Mouse (Mus musculus) cerebral cortex, adult 2 months (tissue): ENCODE measurements around the gene Prnp.

Experiments
- WGBS: fragments of 180-500 bp; shearing (Covaris S2); methylation state at CpG from one replicate; pipeline ENCODE4 v1.1.7; 2018; 5-methylcytosine and 5-hydroxymethylcytosine counted together

Gene Prnp

DNA sequence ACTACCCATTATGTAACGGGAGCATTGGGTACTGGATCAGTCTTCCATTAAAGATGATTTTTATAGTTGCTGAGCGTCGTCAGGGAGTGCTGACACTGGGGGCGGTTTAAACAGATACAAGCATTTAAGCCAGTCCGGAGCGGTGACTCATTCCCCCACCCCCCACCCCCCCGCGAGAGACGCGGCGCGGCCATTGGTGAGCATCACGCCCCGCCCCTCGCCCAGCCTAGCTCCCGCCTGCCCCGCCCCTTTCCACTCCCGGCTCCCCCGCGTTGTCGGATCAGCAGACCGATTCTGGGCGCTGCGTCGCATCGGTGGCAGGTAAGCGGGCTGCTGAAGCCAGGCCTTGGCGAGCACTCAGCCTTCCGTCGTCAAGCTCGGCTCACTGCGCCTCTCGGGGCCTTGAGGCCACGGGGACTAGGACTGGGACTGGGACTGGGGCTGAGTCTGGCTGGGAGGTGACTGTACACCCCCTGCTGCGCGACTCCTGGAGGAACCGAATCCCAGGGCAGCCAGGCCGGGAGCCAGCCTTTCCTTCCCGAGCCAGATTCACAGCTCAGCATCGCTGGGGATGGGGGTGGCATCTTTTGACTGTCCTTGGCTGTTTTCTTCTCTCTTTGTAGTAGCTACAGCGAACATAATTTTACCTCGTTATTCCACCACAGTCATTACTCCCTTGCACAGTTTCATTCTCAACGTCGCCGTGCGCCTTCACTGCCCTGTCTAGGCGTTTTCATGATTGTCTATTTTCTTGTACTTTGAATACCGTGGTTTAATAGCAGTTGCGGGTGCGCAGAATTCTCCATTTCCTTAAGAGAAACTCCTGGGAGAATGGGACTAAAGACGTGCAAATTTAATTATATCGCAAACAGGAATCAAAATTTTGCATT is at the start of gene Prnp, which contains the start of gene Prn:
Gene Prnp (plus strand): TSS at position 246 of the 890 bp plus-strand sequence.
Gene Prn (plus strand): TSS at position 275 of the 890 bp plus-strand sequence.
- WGBS, result 2% methylated on average over 50 of the region's 52 CpGs

- WGBS, result 40% methylated on average over 3 of the region's 3 CpGs
Observed at GRCm38 (mm10) chr2:131862617-131863275, 47.0 kb upstream of the Prnp start.

GRCm38 (mm10) chr2:131863472-131863871 is 46.3 kb upstream of the Prnp start:
- 41% methylated on average over 3 of the region's 3 CpGs for whole genome bisulfite sequencing

- 68% methylated on average over 2 of the region's 2 CpGs for WGBS
Observed at GRCm38 (mm10) chr2:131864262-131864796, 45.4 kb upstream of the Prnp start.

- WGBS, result 96% methylated on average over 5 of the region's 5 CpGs
Observed at GRCm38 (mm10) chr2:131868983-131869382, 40.7 kb upstream of the Prnp start.

GRCm38 (mm10) chr2:131873376-131873775 is 36.4 kb upstream of the Prnp start:
- WGBS, result 83% methylated on average over 1 of the region's 1 CpGs

GRCm38 (mm10) chr2:131876551-131877265 is 33.0 kb upstream of the Prnp start:
- whole genome bisulfite sequencing, result 63% methylated on average over 7 of the region's 7 CpGs

DNA sequence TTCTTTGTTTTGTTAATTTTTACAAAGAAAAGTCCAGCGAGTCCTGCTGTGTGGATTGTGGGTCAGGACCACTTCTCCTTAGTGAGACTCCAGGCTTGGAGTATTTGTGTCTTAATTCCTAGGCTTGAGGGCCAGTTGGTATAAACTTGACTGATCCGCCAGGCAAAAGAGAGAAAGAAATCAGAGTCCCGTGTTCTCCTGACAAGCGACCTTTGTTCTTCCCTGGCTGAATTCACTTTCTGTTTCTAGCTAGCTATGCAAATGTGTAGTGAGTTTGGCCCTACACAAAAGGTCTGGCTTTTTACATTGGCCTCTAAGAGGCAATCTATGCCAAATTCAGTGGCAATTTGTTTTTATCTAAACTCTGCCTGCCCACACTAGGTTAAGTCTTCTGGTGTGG is 28.0 kb upstream of the Prnp start:
- 64% methylated on average over 4 of the region's 4 CpGs for WGBS

- 28% methylated on average over 2 of the region's 2 CpGs for WGBS
Observed at GRCm38 (mm10) chr2:131883136-131883535, 26.6 kb upstream of the Prnp start.

DNA sequence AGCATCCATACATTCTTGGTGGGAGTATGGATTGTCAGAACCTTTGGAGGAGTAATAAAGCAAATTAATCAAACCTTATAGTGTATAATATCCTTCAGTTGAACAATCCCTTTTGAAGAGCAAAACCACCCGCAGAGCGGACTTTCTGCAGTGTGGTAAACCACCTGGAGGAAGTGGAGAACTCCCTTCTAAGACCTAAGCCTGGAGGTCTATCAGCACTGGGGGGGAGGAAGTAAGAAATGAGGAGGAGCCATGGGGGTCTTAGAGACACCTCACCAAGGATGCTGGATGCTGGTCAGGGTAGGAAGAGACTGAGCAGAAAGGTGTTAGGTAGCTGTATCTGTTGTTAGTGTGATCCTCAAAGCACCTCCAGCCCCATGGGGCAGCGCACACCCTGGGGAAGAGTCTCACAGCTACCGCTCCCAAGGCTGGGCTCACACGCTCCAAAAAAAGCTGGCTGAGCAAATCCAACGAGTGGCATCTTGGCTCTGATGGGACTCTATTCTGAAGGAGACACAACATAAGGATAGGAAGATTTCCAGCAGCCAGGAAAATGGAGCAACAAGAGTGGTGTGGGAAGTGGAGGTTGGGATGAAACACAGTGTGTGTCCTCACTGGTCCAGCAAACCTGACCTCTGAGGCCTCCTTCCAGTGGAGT is 23.1 kb upstream of the Prnp start:
- 59% methylated on average over 6 of the region's 6 CpGs for WGBS

GRCm38 (mm10) chr2:131888233-131888632 is 21.5 kb upstream of the Prnp start:
- 82% methylated on average over 7 of the region's 7 CpGs for WGBS

DNA sequence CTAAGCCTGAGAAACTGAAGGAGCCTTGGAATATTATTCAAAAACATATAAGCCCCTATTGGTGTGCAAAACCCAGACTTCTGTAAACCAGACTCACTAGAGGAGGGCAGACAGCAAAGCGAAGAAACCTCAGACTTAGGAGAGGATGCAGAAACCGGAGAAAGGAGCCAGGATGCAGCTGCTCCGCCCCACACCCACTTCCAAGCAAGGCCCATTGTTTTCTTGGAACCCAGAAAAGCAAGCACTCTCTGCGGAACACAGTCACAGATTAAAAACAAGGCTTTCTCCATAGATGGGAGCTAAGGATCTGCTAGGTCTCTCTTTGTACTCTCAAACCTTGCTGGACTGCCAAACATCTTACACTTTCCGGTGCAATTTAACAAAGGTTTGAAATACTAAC is 17.2 kb upstream of the Prnp start:
- WGBS, result 42% methylated on average over 5 of the region's 5 CpGs

GRCm38 (mm10) chr2:131895106-131895505 is 14.6 kb upstream of the Prnp start:
- WGBS, result 71% methylated on average over 2 of the region's 2 CpGs

- 85% methylated on average over 4 of the region's 4 CpGs for WGBS
Observed at GRCm38 (mm10) chr2:131896011-131896410, 13.7 kb upstream of the Prnp start.

- WGBS, result 63% methylated on average over 12 of the region's 12 CpGs
Observed at GRCm38 (mm10) chr2:131897336-131898109, 12.2 kb upstream of the Prnp start.

DNA sequence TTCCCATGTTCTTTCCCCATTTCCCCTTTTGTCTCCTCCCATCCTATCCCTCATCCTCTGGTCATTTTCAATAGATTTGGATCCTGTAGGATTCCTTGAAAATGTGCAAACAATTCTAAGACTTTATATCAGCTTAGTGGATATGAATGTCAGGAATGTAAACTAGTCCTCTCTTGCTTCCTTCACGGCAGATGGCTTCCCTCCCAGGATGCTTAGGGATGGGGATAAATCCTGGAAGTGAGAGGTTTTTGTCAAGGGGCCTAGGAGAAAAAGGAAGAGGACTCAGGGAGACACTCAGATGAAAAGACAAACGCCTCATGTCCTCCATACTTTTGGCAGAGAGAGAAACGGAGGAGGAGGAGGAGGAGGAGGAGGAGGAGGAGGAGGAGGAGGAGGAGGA is 7.3 kb upstream of the Prnp start:
- WGBS, result 52% methylated on average over 2 of the region's 3 CpGs

GRCm38 (mm10) chr2:131902867-131903266 is 6.9 kb upstream of the Prnp start:
- 27% methylated on average over 8 of the region's 8 CpGs for WGBS

GRCm38 (mm10) chr2:131905025-131905424 is 4.7 kb upstream of the Prnp start:
- 75% methylated on average over 5 of the region's 5 CpGs for WGBS

GRCm38 (mm10) chr2:131905776-131906175 is 4.0 kb upstream of the Prnp start:
- WGBS, result 57% methylated on average over 6 of the region's 6 CpGs

DNA sequence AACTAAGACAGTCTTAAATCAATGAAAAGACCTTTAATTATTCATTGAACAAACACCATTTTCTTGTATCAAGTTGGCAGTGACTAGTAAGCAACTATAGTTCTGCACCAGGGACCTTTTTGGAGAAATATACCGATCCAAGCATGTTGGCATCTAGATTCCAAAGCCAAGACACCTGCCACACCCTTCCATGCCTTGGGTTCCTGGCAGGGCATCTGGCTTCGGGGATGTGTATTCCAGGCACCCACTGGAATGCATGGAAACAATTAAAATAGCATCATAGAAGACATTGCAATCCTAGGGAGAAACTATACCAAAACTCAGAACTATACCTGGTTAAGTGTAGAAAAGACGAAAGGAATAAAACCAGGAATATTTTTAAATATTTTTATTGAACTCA is 3.5 kb upstream of the Prnp start:
- 83% methylated on average over 3 of the region's 3 CpGs for WGBS

- 67% methylated on average over 1 of the region's 1 CpGs for WGBS
Observed at GRCm38 (mm10) chr2:131906846-131907245, 2.9 kb upstream of the Prnp start.
